ENCODE assay signal across 22 mouse cellular contexts in genomic region chr16:71705846-71706245, GRCm38 (mm10).
DNase-seq lines count a peak whose midpoint lies in the region; ATAC-seq and TF ChIP-seq lines count a peak whose summit lies in the region.
"Had no signal": no experiment of that assay in that cellular context is flagged by ENCODE, and none has a peak within 500 bp of the region (broad histone marks: within the 10 kb centered on the region; RNA-seq: fewer than 3 reads in every experiment).

No protein-coding gene starts in this region.

- no peaks in the 10 kb centered on the region for H3K79me2 ChIP-seq in liver, adult 2 months (ENCODE audit: control insufficient read depth, insufficient read depth, low read length)

- ATAC-seq in liver, embryonic 12.5 days, result no peak
- ATAC-seq: CD4-positive, CD25-positive, alpha-beta regulatory T cell, adult 4 months; forebrain, embryonic 15.5 days; hindbrain, embryonic 16.5 days; inflammation-experienced regulatory T-cells, adult 6 months; intestine, embryonic 16.5 days had no signal

- no peaks in the 10 kb centered on the region for H3K36me3 ChIP-seq in liver, adult 2 months (ENCODE audit: control insufficient read depth, insufficient read depth, low read length)
- no peaks in the 10 kb centered on the region for H3K36me3 ChIP-seq in liver, embryonic 12.5 days
- H3K36me3 ChIP-seq: embryonic facial prominence, embryonic 12.5 days; embryonic facial prominence, embryonic 15.5 days; forebrain, embryonic 15.5 days; hindbrain, embryonic 12.5 days had no signal

- no peak overlapping the region for H3K4me2 ChIP-seq in liver, embryonic 12.5 days
- H3K4me2 ChIP-seq: embryonic facial prominence, embryonic 12.5 days; embryonic facial prominence, embryonic 15.5 days; forebrain, embryonic 15.5 days; heart, embryonic 11.5 days; hindbrain, embryonic 12.5 days had no signal

- H3K4me3 ChIP-seq in liver, adult 2 months (ENCODE audit: insufficient read depth, low read depth, low read length), result no peak overlapping the region
- H3K4me3 ChIP-seq in liver, embryonic 12.5 days, result no peak overlapping the region
- H3K4me3 ChIP-seq: embryonic facial prominence, embryonic 12.5 days; embryonic facial prominence, embryonic 15.5 days; forebrain, embryonic 15.5 days; gastrocnemius, adult 2 months; hindbrain, embryonic 12.5 days had no signal

- no peak for TF ChIP-seq POLR2A in liver, adult 2 months (IDR thresholded peaks at IDR 0.05; ENCODE audit: extremely low read depth, insufficient read depth, low read length)
- TF ChIP-seq POLR2A in brain, embryonic 14.5 days (IDR thresholded peaks at IDR 0.05; ENCODE audit: borderline replicate concordance, extremely low read depth, insufficient read depth, insufficient read length, poor library complexity, severe bottlenecking), result no peak

- no peak overlapping the region for H3K27ac ChIP-seq in liver, adult 2 months (replicated peaks; ENCODE audit: insufficient read depth, low read depth, low read length)
- no peak overlapping the region for H3K27ac ChIP-seq in liver, embryonic 12.5 days
- H3K27ac ChIP-seq: embryonic facial prominence, embryonic 12.5 days; embryonic facial prominence, embryonic 15.5 days; forebrain, embryonic 15.5 days; gastrocnemius, adult 2 months; hindbrain, embryonic 12.5 days had no signal

- H3K9me3 ChIP-seq in liver, embryonic 12.5 days (replicated peaks), result no peaks in the 10 kb centered on the region
- H3K9me3 ChIP-seq: embryonic facial prominence, embryonic 12.5 days; embryonic facial prominence, embryonic 15.5 days; forebrain, embryonic 15.5 days; hindbrain, embryonic 12.5 days had no signal

- H3K4me1 ChIP-seq in liver, adult 2 months (ENCODE audit: control insufficient read depth, insufficient read depth, low read length), result peaks cover 5% of the 10 kb centered on the region; the same call in 1 of the 2 replicates
- no peaks in the 10 kb centered on the region for H3K4me1 ChIP-seq in liver, embryonic 12.5 days
- H3K4me1 ChIP-seq: embryonic facial prominence, embryonic 12.5 days; embryonic facial prominence, embryonic 15.5 days; forebrain, embryonic 15.5 days; hindbrain, embryonic 12.5 days had no signal

- DNase-seq in cerebellum, postnatal 14 days, result peak; percentile 16 to 63
- no peak for DNase-seq in cerebellum, adult 9-11 months
- peak; percentile 43 for DNase-seq in liver, adult 2 months (ENCODE audit: extremely low read depth, low read depth, low spot score)
- DNase-seq in brain, embryonic 14.5 days (ENCODE audit: low read depth), result peak; percentile 61
- DNase-seq in frontal cortex, adult 2 months (ENCODE audit: extremely low spot score in 1 of 2, low spot score in 1 of 2), result no peak
- DNase-seq: adrenal gland, adult 8-10 months; adrenal gland, postnatal 25 days; cerebellum, adult 11 months; gastrocnemius, adult 2 months; gastrocnemius, postnatal 14 days; heart, adult 11 months; kidney, adult 18-20 months had no signal

- no peak overlapping the region for H3K9ac ChIP-seq in liver, adult 2 months (ENCODE audit: low read depth, low read length)
- no peak overlapping the region for H3K9ac ChIP-seq in liver, embryonic 12.5 days
- H3K9ac ChIP-seq: embryonic facial prominence, embryonic 12.5 days; embryonic facial prominence, embryonic 15.5 days; forebrain, embryonic 15.5 days; hindbrain, embryonic 12.5 days had no signal

- no peaks in the 10 kb centered on the region for H3K27me3 ChIP-seq in liver, adult 2 months (ENCODE audit: control insufficient read depth, insufficient read depth, low read length)
- H3K27me3 ChIP-seq in liver, embryonic 12.5 days (replicated peaks), result no peaks in the 10 kb centered on the region
- H3K27me3 ChIP-seq: embryonic facial prominence, embryonic 12.5 days; embryonic facial prominence, embryonic 15.5 days; forebrain, embryonic 15.5 days; hindbrain, embryonic 12.5 days had no signal

- no peak for TF ChIP-seq CTCF in liver, adult 2 months (IDR thresholded peaks at IDR 0.05; ENCODE audit: low read depth, low read length)
- TF ChIP-seq CTCF in brain, embryonic 14.5 days (IDR thresholded peaks at IDR 0.05; ENCODE audit: borderline replicate concordance, extremely low read depth, insufficient read depth, insufficient read length), result no peak

Comparison
In these comparisons a context has a peak if more than half of its experiments do, and no peak if none do; other contexts are left out.
1. DNase-seq: peak in cerebellum, postnatal 14 days (2 of 2), liver, adult 2 months (single experiment) and brain, embryonic 14.5 days (single experiment); none in cerebellum, adult 9-11 months (single experiment) and frontal cortex, adult 2 months (0 of 2).